Mouse (Mus musculus) E14TG2a.4 (cell line): ENCODE measurements at regions not wholly inside any gene's neighbourhood (a gene's known extent, or its start where the extent isn't known, plus 50 kb on each side); places are given as distances from the start of the nearest gene placed in this dataset.
A peak's percentile ranks its signal among the peaks of the same experiment; 100 is the strongest.

Experiments
- CTCF ChIP-seq: conservative IDR thresholded peaks from 2 replicates; pipeline ENCODE4 v1.5.1; 2014; ENCODE audit warnings: low read length
- POU5F1 ChIP-seq: IDR thresholded peaks from 2 replicates; pipeline ENCODE4 v1.6.1; 2014; ENCODE audit warnings: low read length, borderline replicate concordance

- TF ChIP-seq CTCF (peak; percentile 45), POU5F1 (no peak)
Observed at GRCm38 (mm10) chr10:62055408-62055807, 76.5 kb upstream of the Col13a1 start.
